Mouse (Mus musculus): ENCODE measurements around the gene Cwc25.

- TF ChIP-seq CTCF (conservative IDR thresholded peaks at IDR 0.05; ENCODE audit: insufficient read depth, insufficient read length, low read depth, low read length) (no peak), POLR2A (IDR thresholded peaks at IDR 0.05; ENCODE audit: low read depth, low read length) (no peak)
Observed at GRCm38 (mm10) chr11:97789727-97790126, 23.4 kb upstream of the Cwc25 start.
